Mouse (Mus musculus) c-Kit-positive CD71-positive TER-119-positive erythroid progenitor cells, embryonic 14.5 days (primary cell): ENCODE measurements around the gene Nmu.

Source experiments
- DNase-seq: peaks from one replicate; pipeline ENCODE4 v3.0.0-alpha.2; 2013; ENCODE audit warnings: low spot score

The Nmu gene

DNA sequence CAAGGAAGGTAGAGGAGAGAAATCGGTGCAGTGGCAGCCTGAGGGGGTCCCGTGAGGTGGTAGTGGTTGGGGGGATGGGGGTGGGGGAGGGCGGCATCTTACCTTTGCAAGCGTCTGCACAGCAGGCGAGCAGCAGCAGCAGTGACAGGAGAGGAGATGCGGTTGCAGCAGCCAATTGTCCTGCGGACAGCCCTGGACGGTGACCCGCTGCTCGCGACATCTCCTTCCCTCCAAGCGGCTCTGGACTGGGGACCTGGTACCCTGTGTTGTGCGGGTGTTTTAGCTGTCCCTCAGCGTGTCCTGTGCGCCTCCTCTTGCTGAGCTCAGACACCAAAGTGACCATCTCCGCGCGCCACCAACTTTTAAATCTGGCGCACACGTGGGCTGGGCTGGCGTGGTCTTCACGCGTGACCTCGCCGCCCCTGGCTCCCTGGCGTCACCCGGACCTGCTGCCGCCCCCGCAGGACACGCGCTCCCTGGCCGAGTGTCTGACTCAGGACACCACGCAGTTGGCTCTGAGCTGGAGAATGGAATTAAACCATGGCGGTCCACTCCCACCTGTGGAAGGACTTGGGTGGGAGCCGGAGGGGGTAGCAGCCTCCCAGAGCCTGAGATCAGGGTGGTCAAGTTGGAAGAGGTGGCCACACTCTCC is at the start of gene Nmu:
Nmu (minus strand) TSS at position 336 of the 652 bp plus-strand sequence.
- no peak for DNase-seq

DNA sequence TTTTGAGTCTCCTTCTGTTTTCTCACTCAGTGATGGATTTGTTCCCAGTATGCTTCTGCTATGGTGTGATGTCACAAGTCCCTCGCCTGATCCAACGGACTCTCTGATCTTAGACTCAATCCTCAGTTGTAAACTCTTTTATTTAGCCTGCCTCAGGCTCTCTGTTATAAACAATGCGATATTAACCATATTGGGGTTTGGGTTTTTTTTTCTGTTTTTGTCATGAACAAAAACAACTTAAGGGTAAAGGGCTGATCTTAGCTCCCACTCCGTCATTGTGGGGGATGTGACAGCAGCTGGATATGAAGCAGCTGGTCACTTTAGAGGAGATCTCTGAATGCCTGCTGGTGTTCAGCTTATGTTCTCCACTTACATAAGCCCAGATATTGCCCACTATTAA is 48.1 kb upstream of the Nmu start:
- DNase-seq, result no peak

DNA sequence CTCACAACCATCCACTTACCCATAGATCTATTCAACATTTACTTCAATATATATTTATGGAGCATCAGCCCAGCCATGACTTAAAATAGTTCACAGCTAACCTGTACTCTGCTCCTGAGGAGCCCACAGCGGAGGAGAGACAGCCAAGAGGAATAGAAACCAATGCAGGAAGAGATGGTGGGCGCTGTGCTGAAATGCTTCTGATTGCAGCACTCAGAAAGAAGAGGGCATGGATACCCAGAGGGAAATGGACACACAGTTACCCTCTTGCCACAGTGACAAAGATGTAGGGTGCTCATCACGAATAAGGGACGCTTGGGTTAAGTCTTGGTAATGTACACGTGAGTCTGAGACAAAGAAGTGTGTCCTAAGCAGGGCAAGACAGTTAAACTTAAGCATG is 30.8 kb upstream of the Nmu start:
- DNase-seq, result no peak

DNA sequence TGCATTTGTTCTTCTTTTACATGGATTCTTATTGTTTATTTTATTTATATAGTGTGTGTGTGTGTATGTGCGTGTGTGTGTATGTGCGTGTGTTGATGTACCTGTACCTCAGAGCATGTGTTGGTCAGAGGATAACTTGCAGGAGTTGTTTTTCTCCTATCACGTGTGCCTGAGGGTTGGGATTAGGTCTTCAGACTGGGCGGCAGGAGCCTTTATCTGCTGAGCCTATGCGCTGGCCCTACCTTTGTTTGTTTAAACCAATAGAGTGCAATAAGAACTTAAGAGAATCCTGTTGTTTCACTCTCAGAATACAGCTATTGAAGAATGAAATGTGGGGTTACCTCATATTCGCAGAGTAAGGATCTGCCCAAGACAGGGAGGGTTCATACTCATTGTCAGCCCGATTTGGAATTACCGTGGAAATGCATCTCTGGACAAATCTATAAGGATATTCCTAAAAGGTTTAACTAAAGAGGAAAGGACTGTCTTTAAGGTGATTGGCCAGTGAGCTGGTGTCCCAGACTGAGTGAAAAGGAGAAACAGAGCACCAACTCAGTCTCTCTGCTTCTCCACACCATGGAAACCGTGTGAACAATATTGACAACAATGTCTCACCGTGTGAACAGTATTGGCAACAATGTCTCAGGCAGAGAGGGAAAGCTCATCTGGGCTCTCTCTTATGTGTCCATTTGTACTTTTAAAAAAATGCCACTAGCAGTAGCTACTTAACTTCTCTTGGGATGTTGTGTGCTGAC is 25.6 kb upstream of the Nmu start:
- DNase-seq, result no peak

DNA sequence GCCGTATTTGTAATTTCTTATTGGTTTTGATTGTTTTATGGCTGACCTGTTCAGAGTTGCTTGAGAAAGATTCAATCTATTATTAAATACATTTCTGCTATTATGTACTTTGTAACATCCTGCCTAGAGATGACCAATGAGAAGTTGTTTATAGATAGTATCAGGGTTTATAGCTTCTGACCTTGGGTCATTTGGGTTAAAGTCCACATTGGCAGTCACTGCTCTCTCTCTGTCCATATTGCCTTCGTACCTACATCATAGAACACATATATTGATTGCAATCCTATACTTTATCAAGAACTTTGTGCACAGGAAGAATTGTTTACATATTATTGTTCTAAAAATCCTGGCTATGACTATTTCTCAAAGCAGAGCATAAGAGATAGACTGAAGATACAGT is 24.9 kb upstream of the Nmu start:
- DNase-seq, result no peak

DNA sequence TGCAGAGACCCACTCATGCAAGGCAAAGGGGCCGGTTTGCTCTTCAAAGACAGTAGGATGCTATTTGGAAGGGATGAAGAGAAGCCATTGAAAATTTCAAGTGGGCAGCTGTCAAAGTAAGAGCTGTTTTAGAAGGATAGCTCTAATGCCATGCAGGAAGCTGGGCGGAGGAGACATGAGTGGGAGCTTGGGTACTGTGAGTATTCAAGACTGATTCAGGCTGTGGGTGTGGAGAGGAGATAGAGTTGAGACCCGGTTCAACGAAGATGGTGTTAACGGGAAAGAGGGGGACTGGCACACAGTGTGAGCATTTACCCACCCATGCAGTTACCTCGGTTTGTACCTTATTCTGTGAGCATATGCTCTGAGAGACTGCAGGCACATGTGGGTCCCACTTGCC is 20.1 kb upstream of the Nmu start:
- DNase-seq, result no peak

DNA sequence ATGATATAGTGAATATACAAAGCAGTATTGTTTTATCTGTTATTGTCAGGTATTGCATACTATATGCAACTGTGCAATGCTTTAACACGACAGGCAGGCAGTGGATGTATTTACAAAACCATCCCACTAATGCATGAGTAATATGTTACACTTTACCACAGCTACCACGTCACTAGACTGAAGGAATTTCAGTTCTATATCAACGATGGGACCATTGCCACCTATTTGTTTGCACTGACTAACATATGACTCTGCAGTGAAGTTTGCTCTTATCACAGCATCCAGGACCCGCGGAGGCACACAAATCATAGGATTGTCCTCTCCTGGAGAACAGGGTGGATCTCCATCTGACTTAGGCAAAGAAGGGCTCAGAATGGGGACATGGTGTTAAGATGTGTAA is 18.2 kb upstream of the Nmu start:
- DNase-seq, result no peak

DNA sequence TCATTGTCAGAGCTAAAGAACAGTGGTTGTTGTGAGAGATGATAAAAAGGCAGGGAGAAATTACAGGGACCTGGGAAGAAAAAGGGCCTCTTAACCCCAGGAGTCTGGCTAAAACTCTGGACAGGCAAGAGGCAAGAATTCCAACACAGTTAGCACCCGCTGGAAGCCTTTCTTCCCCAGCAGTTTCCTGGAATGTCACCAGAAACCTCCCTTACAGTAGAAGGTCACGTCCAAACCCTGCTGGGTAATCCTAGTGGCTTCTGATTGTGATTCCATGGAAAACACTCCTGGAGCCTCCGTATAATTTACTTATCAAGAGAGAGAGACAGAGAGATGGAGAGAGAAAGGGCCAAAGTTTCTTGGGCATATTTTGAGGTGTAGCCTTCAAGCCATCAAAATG is 15.6 kb upstream of the Nmu start:
- DNase-seq, result no peak

DNA sequence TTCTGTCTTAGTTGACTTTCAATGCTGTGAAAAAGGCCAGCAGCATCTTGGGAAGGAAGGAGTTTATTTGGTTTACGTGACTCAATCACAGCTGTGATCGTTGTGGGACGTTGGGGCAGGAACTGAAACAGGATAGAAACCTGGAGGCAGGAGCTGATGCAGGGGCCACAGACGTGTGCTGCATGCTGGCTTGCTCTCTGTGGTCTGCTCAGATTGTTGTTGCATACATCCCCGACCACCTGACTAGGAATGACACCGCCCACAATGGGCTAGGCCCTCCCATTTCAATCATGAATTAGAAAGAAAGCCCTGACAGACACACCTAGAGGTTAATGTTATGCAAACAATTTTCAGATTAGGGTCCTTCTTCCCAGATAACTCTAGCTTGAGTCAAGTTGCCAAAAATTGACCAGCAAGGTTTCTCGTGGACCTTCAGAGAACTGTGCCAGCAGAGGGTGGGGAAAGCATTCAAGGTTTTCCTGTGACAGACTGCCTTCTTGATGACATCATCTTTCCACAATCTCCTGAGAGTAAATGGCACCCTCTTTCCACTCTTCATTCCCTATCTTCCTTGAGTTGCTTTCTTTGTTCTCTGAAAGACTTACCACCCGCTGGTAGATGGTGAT is 5.7 kb upstream of the Nmu start:
- no peak for DNase-seq

DNA sequence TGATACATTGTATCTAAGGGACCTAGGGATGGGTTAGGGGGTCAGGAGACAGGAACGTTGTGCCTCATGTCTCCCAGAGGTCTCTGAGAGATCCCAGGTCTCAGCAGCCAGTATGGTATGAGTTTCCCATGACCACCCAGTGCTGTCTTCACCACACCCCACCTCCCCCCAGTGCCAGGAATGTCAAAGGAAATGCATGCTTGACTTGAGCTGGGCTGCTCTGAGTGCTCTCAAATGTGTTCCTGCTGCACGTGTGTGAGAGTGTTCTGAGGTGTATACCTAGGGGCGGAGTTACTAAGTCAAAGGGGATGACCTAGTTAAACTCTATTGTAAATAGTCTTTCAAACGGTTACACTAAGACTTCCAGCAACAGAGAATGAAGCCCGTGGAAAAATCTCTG is 1.8 kb upstream of the Nmu start:
- DNase-seq, result no peak

DNA sequence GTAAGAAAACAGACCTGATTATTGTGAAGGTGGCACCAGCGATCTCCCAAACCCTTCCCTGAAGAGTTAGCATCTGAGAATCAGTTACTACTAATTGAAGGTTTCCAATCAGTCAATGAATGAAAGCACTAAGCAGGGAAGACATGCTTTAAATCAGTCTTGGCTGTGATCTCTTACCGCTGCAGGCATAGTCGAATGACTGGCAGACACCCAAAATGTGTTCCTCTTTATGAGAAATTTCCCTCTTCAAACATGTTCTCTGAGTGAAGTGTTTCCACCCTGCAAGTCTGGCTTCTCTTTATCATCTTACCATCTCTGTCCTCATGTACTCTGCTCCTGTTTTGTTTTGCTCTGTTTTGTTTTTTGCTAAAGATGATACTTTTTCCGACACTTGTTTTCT is 2.8 kb downstream of the Nmu start:
- no peak for DNase-seq

DNA sequence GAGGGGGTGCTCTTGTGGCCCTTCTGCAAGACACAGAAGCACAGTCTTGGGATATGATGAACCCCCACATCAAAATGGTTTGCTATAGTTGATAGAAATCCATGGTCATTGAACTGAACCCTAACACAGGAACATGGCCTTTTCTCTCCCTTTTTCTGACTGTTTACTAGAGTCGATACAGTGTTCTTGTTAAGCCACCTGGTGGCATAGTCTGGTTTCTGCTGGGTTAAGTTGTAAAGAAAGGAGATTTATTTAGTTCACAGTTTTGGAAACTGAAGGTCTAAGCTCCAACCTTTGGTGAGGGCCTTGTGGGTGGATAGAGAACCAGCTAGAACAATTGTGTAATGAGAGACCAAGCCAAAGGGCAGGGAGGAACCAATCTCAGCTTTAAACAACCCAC is 3.5 kb downstream of the Nmu start:
- DNase-seq, result no peak

DNA sequence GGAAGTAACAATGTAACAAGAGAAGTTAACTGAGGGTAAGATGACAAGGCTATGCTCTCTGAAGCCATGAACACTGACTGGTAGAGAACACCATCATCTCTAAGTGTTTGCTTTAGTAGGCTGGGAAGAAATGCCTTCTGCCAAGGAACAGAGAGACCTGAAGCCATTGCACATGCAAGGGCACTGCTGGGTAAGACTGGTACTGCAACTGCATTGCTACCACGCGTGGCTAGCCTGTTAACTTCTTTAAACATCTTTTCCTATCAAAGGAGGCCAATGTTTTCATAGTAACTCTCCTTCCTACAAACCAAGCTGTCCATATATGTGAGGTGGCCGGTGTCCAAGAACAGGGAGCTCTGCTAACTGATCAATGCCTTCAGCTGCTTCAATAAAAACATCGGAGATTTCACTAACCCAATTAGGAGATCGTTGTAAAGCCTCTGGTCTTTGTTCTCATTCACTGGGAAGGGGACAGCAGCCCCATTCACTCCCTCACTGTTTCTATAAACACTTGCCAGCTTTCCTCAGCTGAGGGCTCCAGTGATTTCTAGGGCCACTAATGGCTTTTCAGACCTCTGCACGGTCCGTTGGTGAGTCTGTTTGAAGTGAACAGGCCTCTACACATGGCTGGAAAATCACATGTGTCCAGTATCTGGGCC is 11.5 kb downstream of the Nmu start:
- DNase-seq, result no peak

DNA sequence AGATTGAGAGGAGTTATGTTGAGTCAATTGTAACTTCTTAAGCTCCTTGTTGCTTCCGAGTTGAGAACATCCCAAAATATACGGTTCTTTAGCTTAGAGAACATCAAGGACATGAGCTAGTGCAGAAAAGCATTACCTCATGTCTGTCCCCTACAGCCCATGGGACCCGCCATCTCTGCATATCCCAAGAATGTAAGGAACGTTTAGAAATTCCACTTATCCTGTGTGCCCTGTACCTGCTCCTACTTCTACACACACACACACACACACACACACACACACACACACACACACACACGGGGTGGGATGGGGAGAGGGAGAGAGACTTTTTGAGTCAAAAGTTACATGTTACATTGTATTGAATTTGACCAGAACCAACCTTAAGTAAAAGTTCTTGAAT is 12.1 kb downstream of the Nmu start:
- no peak for DNase-seq

DNA sequence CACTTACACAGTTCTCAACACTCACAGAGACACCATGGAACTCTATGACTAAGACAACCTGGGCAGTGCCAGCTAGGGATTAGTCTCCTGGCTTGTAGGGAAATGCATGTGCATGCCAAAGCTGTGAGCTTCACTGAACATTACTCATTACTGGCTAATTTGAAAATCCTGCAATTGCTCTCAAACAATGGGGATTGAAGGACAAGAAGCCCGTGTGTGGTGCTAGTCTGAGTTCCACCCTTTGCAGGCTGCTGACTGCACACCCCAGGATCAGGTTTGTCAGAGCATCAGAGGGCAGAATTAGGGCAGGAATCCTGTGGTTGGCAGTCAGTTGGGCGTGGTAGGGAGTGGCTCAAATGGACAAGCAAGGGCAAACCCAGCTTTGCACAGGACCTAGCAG is 17.5 kb downstream of the Nmu start:
- no peak for DNase-seq

DNA sequence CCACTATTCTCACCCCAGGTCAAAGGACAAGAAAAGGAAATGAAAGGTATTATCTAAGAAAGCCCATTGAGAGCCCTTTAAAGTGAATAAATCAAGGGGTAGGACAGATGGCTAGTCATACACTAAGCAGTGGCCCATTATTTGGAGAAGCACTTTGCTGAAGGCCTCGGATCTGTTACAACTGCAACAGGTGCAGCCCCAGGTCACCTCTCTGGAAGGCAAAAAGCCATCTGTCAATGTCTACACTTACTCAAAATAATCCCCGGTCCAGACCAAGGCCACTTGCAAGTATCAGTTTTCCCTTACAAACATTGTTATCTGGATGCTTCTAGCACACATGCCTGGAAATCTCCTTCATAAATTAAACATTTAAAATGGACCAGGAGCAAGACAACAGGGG is 22.7 kb downstream of the Nmu start:
- no peak for DNase-seq

DNA sequence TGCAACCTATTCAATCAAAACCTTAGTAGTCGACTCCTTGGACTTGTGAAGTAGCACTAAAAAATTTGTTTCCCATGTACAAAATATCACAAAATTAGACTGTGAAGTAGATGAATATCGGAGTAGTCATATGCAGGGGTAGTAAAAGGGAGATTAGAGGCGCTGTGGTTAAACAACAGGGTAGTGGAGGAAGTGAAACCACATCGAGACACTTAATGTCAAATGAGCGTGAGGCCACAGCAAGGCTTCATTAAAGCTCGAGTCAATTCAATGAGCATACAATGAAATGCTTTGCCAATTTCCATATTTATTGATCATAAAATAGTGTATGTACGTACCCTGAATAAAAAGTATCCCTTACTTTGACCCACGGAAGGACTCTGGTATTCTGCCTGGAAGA is 26.5 kb downstream of the Nmu start:
- DNase-seq, result no peak

DNA sequence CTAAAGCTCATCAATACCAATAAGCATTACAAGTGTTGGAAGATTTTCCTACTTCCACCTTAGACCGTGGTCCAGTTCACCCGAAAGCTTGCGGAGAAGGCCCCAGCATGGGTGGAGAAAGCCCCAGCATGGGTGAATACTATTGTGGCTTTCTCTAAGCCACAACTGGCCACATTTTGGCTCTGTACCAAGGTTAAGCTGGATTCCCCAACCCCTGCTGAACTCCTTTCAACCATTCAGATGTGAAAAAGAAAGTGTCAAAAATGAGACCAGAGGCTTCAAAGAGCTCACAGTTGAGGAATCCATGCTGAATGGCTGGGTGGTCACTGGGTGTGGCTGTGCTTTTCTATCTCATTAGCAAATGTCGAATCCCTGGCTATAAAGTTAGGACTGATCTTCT is 29.8 kb downstream of the Nmu start:
- no peak for DNase-seq

DNA sequence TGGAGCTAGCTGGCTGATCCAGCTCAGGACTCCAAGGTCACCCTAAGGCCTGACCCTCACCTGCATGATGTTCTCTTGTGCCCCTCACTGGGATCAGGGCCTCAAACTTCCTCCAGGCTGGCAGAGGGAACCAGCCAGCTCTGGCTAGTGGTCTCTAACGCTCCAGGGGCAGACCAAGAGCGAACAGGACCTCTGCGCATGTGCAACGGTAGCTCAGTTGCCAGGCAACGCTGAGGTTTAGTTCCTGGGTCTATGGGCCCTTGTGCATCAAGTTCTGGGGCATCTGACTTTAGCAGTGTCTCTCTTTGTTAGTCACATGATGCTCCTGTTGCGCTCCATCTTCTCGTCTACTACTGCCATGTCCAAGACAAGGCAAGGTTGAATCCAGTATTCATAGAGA is 32.6 kb downstream of the Nmu start, which contains the start of gene Pdcl2:
Pdcl2 (minus strand) TSS at position 204 of the 400 bp plus-strand sequence.
- DNase-seq, result no peak

DNA sequence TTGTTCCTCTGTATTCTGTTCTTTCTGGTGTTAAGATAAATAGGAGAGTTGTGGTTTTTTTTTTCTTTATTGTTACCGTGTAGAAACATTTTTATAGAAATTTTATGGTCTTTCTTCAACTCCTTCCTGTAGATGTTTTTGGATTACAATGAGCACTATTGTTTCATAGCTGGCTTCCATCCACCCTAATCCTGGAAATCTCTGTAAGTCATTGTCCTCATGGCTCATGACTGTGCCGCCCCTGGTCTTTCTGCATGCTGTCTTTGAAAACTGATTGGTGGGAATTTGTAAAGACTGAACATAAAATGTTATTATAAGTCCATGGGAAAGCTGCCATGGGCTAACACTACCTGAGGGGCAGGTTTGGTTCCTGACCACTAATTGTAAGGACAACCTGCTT is 36.3 kb downstream of the Nmu start:
- DNase-seq, result no peak

DNA sequence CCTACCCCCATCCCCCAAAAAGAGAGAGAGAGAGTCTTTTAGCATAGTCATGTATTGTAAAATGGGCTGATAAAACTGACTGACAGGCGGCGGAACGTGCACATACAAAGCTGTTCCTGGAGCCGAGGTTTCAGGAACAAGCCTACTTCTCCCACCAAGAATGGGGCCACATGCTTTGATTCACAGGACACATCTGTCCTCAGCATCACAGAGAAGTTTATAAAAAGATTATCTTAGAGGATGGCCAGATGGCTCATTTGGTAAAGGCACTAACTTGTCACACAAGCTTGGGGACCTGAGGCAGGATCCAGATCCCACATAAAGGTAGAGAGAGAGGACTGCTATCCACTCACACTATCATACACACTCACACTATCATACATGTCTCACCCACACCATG is 38.5 kb downstream of the Nmu start:
- no peak for DNase-seq

DNA sequence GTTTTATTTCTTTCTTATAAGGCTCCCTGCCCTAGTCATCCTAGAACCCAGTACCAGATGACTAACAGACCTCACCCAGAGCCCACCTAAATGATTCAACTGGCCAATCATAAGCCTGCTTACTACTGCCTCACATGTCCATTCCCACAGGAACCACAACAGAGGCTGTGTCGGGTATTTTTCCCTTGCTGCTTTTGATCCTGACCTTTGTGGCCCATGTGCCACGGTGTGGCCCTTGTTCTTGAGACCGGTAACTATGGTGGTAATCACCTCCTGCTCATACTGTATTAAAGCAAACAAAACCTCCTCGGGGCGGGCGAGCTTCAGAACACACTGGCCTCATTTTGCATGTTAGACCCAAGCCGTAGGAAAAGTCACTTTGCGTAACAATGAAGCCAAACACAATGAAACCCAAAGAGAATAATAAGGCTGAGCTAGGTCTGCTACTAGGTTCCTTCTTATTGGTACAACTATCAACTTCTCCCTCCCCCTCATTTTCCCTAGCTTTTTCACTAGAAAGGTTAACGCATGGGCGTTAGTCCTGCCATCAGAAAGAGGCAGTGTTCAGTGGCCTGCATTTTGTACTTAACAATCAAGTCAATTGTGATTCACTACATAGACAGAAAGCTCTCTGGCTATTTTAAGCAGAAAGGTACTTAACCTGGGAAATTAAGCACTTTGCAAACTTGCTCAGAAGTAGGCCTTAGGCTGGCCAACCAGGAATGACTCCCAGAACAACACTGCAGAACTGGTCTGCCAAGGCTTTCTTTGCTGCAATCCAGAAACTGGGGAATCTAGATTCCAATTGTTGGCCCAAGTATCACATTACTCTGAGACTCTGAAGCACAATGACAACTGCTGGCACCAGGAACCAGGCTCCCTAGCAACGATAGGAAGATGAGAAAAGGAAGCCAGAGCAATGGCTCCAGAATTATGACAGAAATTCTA is 42.1 kb downstream of the Nmu start:
- DNase-seq, result no peak
